Comparison of ENCODE assay signal across 8 mouse cellular contexts in the genomic region with DNA sequence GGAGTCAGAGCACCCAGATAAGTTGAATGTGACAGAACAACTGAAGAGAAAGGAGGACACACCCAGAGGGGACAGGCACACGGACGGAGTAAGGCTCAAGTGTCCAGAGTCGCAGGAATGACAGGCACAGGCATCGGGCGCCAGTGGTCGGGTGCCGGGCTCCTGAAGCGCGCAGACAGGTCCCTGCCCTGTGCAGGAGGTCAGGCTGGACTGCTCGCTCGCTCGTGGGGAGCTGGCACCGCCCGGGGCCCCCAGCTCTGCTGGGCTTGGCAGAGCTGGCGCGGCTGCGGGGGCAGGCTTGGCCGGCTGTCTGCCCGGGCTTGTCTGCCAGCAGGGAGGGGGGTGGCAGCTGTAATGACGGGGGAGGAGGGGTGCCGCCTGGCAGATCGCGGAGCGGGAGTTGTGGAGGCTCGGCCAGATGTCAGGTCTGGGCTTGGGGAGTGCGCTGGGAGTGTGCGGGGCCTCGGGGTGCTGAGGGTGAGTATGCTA. TPM values are rescaled to one million over a fixed set of nuclear protein-coding genes. Genes with fewer than 3 reads are reported as not detected.
DNase-seq lines count a peak whose midpoint lies in the region; ATAC-seq and TF ChIP-seq lines count a peak whose summit lies in the region.

No protein-coding gene starts in this region.

- TF ChIP-seq CTCF in cortical plate, adult 2 months (IDR thresholded peaks at IDR 0.05; ENCODE audit: extremely low read depth, insufficient read depth, low read length): no peak
- no peak for TF ChIP-seq CTCF in midbrain, postnatal 0 days (IDR thresholded peaks at IDR 0.05)

- intact Hi-C loops in heart, postnatal 25 days (cut with DNase I): no loop called here

- no peaks in the 10 kb centered on the region for H3K36me3 ChIP-seq in limb, embryonic 14.5 days (ENCODE audit: control insufficient read depth, insufficient read depth, low read length)
- H3K36me3 ChIP-seq in midbrain, postnatal 0 days (ENCODE audit: insufficient read depth, low read length): no peaks in the 10 kb centered on the region
- H3K36me3 ChIP-seq in stomach, embryonic 16.5 days (ENCODE audit: control insufficient read depth, insufficient read depth, low read length): no peaks in the 10 kb centered on the region

- peak overlapping the region; percentile 99 for H3K27ac ChIP-seq in cortical plate, adult 2 months (ENCODE audit: insufficient read depth, low read length)
- H3K27ac ChIP-seq in limb, embryonic 14.5 days (replicated peaks; ENCODE audit: low read depth, low read length): 0 out of 2 replicates have a peak overlapping the region, but pooled peaks have one; percentile 5
- peak overlapping the region; percentile 26; the same call in 1 of the 2 replicates for H3K27ac ChIP-seq in midbrain, postnatal 0 days (ENCODE audit: low read depth, low read length)
- peak overlapping the region; percentile 73 for H3K27ac ChIP-seq in stomach, embryonic 16.5 days (ENCODE audit: low read length)

- H3K4me3 ChIP-seq in cortical plate, adult 2 months (ENCODE audit: insufficient read depth, low read length): peak overlapping the region; percentile 94
- peak overlapping the region; percentile 52 for H3K4me3 ChIP-seq in limb, embryonic 14.5 days (replicated peaks; ENCODE audit: low read length)
- peak overlapping the region; percentile 47 for H3K4me3 ChIP-seq in midbrain, postnatal 0 days (ENCODE audit: low read depth, low read length)
- peak overlapping the region; percentile 56 for H3K4me3 ChIP-seq in stomach, embryonic 16.5 days (replicated peaks; ENCODE audit: low read length)

- H3K4me2 ChIP-seq in limb, embryonic 14.5 days (replicated peaks; ENCODE audit: low read depth, low read length, severe bottlenecking): peak overlapping the region; percentile 99
- H3K4me2 ChIP-seq in midbrain, postnatal 0 days (ENCODE audit: low read depth, low read length, poor library complexity, severe bottlenecking): peak overlapping the region; percentile 99
- H3K4me2 ChIP-seq in stomach, embryonic 16.5 days (ENCODE audit: low read depth, low read length): peak overlapping the region; percentile 98

- peak overlapping the region; percentile 58 for H3K9ac ChIP-seq in limb, embryonic 14.5 days (ENCODE audit: low read depth, low read length, severe bottlenecking)
- H3K9ac ChIP-seq in midbrain, postnatal 0 days (replicated peaks; ENCODE audit: low read length, poor library complexity, severe bottlenecking): peak overlapping the region; percentile 55
- H3K9ac ChIP-seq in stomach, embryonic 16.5 days (ENCODE audit: low read length): peak overlapping the region; percentile 79

- TF ChIP-seq POLR2A in cortical plate, adult 2 months (IDR thresholded peaks at IDR 0.05; ENCODE audit: extremely low read depth, insufficient read depth, low read length): no peak
- TF ChIP-seq POLR2A in limb, embryonic 14.5 days (IDR thresholded peaks at IDR 0.05; ENCODE audit: borderline replicate concordance, extremely low read depth, insufficient read depth, insufficient read length): no peak

- DNase-seq in heart, adult 11 months: peak; percentile 97
- no peak for DNase-seq in heart, postnatal 25 days (ENCODE audit: low spot score)
- peak; percentile 81 for DNase-seq in gastrocnemius, postnatal 25 days
- peak; percentile 48 for DNase-seq in kidney, adult 18-20 months
- DNase-seq in limb, embryonic 14.5 days (ENCODE audit: low spot score): no peak
- peak; percentile 75 for DNase-seq in midbrain, postnatal 0 days (ENCODE audit: low spot score)

- ATAC-seq in limb, embryonic 14.5 days (ENCODE audit: low FRiP score, low read depth): peak; percentile 28
- peak; percentile 64 for ATAC-seq in midbrain, postnatal 0 days (ENCODE audit: low FRiP score)
- ATAC-seq in stomach, embryonic 16.5 days (ENCODE audit: insufficient read depth, low FRiP score): peak; percentile 59

- peaks cover 8% of the 10 kb centered on the region for H3K4me1 ChIP-seq in cortical plate, adult 2 months (ENCODE audit: control insufficient read depth, insufficient read depth, low read length)
- no peaks in the 10 kb centered on the region for H3K4me1 ChIP-seq in limb, embryonic 14.5 days (ENCODE audit: control insufficient read depth, insufficient read depth, low read length)
- H3K4me1 ChIP-seq in midbrain, postnatal 0 days (ENCODE audit: insufficient read depth, low read length): peaks cover 4% of the 10 kb centered on the region; the same call in 1 of the 2 replicates
- H3K4me1 ChIP-seq in stomach, embryonic 16.5 days (ENCODE audit: control insufficient read depth, insufficient read depth, low read length): peaks cover 16% of the 10 kb centered on the region

- H3K27me3 ChIP-seq in limb, embryonic 14.5 days (ENCODE audit: control insufficient read depth, insufficient read depth, low read length): peaks cover 15% of the 10 kb centered on the region; the same call in 1 of the 2 replicates
- H3K27me3 ChIP-seq in midbrain, postnatal 0 days (ENCODE audit: insufficient read depth, low read length): peaks cover 18% of the 10 kb centered on the region; the same call in 1 of the 2 replicates
- H3K27me3 ChIP-seq in stomach, embryonic 16.5 days (ENCODE audit: control insufficient read depth, insufficient read depth, low read length): peaks cover 3% of the 10 kb centered on the region; the same call in 1 of the 2 replicates

- 2% methylated on average over 27 of the region's 28 CpGs for WGBS in limb, embryonic 14.5 days
- WGBS in midbrain, postnatal 0 days: under 1% methylated on average over 26 of the region's 28 CpGs
- under 1% methylated on average over 28 of the region's 28 CpGs for WGBS in stomach, embryonic 16.5 days

- H3K9me3 ChIP-seq in limb, embryonic 14.5 days (ENCODE audit: control insufficient read depth, low read length): no peaks in the 10 kb centered on the region
- no peaks in the 10 kb centered on the region for H3K9me3 ChIP-seq in midbrain, postnatal 0 days (ENCODE audit: low read length)
- no peaks in the 10 kb centered on the region for H3K9me3 ChIP-seq in stomach, embryonic 16.5 days (replicated peaks; ENCODE audit: control insufficient read depth, low read length)

RNA-seq across cellular contexts. Expression of a gene that starts 0.7 kb away (rescaled TPM):
- 10 to 100 TPM; 18.8 to 25.7 TPM for total RNA-seq in heart, postnatal 25 days (2021)
- polyA plus RNA-seq in cortical plate, adult 2 months (2012; rRNA removed): 71.9 and 75.2 TPM in 2 replicates
- 1 to 10 TPM; 2.6 to 6.0 TPM for total RNA-seq in gastrocnemius, postnatal 25 days (2021)
- polyA plus RNA-seq in limb, embryonic 14.5 days (2012; rRNA removed): 4.6 and 5.9 TPM in 2 replicates
- polyA plus RNA-seq in limb, embryonic 14.5 days (2014; fragmentation: Nextera tagmentation; extraction: Ambion mirVana): 1.4 and 1.7 TPM in 2 replicates
- total RNA-seq in midbrain, postnatal 0 days (2014; rRNA removed): 7.2 and 7.7 TPM in 2 replicates
- 3.3 and 3.7 TPM in 2 replicates for polyA plus RNA-seq in midbrain, postnatal 0 days (2015; fragmentation: Nextera tagmentation; extraction: Ambion mirVana)
- 3.1 and 4.9 TPM in 2 replicates for polyA plus RNA-seq in stomach, embryonic 16.5 days (2015; fragmentation: Nextera tagmentation; extraction: Ambion mirVana)

RNA-seq across cellular contexts. Expression of a gene that starts 17.7 kb away (rescaled TPM):
- total RNA-seq in heart, postnatal 25 days (2021): 10 to 100 TPM in 1 of 2 experiments, 1 to 10 TPM in 1; 9.0 to 10.2 TPM
- 9.1 and 9.4 TPM in 2 replicates for polyA plus RNA-seq in cortical plate, adult 2 months (2012; rRNA removed)
- total RNA-seq in gastrocnemius, postnatal 25 days (2021): 1 to 10 TPM; 7.8 to 8.1 TPM
- 19.8 and 20.5 TPM in 2 replicates for polyA plus RNA-seq in limb, embryonic 14.5 days (2012; rRNA removed)
- polyA plus RNA-seq in limb, embryonic 14.5 days (2014; fragmentation: Nextera tagmentation; extraction: Ambion mirVana): 28.8 and 34.9 TPM in 2 replicates
- 23.0 and 28.7 TPM in 2 replicates for total RNA-seq in midbrain, postnatal 0 days (2014; rRNA removed)
- polyA plus RNA-seq in midbrain, postnatal 0 days (2015; fragmentation: Nextera tagmentation; extraction: Ambion mirVana): 16.5 TPM in 2 replicates
- 29.1 and 33.0 TPM in 2 replicates for polyA plus RNA-seq in stomach, embryonic 16.5 days (2015; fragmentation: Nextera tagmentation; extraction: Ambion mirVana)

Comparison
In these comparisons a context has a peak if more than half of its experiments do, and no peak if none do; other contexts are left out.
1. DNase-seq: peak in heart, adult 11 months (single experiment), gastrocnemius, postnatal 25 days (single experiment), kidney, adult 18-20 months (single experiment) and midbrain, postnatal 0 days (single experiment); none in heart, postnatal 25 days (single experiment) and limb, embryonic 14.5 days (single experiment).
2. H3K27ac ChIP-seq: peak in every context shown above with its lines; median percentile 99 in cortical plate, adult 2 months; 73 in stomach, embryonic 16.5 days; 26 in midbrain, postnatal 0 days; 5 in limb, embryonic 14.5 days.
3. RNA of a gene that starts 0.7 kb away (polyA plus RNA-seq): 71.9 to 75.2 TPM in cortical plate, adult 2 months; 1.4 to 5.9 TPM in limb, embryonic 14.5 days, 3.1 to 4.9 TPM in stomach, embryonic 16.5 days and 3.3 to 3.7 TPM in midbrain, postnatal 0 days; every median in the first group is over 10 times any median in the second.
4. Peak in every context shown above with its lines, with median percentiles within 50 percentile points of each other: H3K4me3 ChIP-seq, ATAC-seq, H3K4me2 ChIP-seq and H3K9ac ChIP-seq.